Mouse (Mus musculus) fibroblast of lung, adult 2 months (primary cell): ENCODE data around the gene Smox.
"Not testable (repeated sequence)": the region's sequence is repeated elsewhere in the genome, so short reads cannot be mapped to it uniquely, and the experiment has no call there.

Experiments
- DNase-seq: peaks from one replicate; pipeline ENCODE4 v3.0.0-alpha.2; 2011; ENCODE audit warnings: low read depth

Smox gene

DNA sequence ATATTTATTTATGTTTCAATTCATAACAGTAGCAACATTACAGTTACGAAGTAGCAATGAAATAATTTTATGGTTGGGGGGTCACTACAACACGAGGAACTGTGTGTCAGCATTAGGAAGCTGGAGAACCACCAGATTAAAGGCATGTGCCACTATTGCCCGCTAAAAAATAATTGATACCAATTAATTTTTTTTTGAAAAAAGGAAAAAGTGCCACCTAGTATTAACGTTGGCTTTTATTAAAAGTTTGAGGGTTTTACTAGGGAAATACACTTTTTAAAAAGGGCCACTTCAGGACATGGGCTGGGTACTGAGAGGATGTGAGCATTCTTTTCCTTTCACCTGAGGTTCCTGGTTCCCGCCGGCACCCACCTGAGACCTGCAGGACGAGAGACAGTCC is at the start of gene Smox:
Gene Smox, plus strand, starts transcription at position 301 of the 400 bp plus-strand sequence.
- no peak for DNase-seq

DNA sequence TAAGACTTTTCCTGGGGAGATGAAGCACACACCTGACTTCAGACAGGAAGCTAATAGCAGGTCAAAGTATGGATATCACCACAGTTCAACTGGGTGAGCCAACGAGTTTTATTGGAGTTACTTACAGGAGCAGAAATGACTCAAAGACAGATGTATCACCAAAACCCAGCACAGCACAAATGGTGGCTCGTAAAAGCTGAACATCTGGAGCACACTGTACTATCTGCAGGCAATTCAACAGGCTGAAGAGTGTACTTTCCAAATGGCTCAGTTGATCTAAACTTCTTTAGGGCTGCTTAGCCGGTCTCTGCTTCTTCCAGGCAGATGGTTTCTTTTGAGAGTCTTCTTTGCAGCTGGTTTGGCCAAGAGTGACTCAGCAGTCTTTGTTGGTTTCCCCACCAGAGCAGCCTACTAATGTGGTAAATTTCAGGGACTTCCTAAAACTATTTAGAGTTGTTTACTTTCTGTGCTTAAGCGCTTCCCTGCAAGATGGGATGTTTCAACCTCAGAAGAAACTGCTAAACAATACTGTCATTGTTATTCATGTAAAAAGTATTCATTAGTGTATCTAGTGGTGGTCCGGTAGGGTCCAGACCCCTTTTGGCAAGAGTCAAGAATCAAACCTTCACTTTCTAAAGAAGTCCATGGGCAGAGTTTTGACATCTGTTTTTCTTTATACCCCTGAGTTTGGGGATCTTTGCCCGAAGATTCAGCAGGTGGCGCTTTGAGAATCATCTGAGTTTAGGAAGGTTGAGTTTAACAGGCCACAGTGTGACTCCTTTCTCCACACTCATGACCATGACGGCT is 48.0 kb upstream of the Smox start:
- DNase-seq, result no peak

DNA sequence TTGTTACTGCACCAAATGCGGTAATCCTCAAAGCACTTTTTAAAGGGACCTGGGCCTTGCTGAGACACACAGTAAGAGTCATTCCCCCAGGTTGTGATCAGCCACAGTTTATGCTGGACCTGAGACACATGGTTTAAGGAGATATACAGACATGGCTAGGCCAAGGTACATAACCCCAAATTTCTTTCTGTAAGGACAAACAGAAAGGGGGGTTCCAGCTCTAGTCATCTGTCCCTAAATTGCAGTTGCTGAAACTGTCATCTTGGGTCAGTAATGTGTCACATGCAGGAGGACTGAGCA is 47.5 kb upstream of the Smox start:
- DNase-seq, result no peak

DNA sequence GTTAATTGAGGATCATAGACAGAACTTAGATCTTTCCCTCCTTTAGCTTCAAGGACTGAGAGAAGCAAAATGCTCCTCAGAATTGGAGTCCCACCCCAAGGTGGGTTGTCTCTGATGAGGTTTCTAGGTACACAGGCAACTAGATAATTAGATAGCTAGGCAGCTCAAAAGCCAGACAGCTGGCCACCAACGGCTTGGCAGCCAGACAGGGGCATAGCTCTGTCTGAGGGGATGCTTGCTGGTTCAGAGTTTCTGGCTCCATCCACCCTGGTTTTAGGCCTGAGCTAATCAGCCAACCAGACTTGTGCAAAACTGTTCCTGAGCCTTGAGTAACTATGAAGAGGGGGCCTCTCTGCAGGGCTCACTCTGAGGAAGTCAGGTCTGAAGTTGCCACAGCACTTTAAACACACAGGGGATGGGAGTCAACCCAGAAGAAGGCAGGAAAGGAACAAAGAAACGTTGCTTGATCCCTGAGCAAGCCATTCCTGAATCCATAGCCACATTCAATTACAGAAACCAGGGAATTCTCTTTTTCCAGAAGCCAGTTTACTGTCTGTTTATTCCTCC is 44.8 kb upstream of the Smox start:
- no peak for DNase-seq

DNA sequence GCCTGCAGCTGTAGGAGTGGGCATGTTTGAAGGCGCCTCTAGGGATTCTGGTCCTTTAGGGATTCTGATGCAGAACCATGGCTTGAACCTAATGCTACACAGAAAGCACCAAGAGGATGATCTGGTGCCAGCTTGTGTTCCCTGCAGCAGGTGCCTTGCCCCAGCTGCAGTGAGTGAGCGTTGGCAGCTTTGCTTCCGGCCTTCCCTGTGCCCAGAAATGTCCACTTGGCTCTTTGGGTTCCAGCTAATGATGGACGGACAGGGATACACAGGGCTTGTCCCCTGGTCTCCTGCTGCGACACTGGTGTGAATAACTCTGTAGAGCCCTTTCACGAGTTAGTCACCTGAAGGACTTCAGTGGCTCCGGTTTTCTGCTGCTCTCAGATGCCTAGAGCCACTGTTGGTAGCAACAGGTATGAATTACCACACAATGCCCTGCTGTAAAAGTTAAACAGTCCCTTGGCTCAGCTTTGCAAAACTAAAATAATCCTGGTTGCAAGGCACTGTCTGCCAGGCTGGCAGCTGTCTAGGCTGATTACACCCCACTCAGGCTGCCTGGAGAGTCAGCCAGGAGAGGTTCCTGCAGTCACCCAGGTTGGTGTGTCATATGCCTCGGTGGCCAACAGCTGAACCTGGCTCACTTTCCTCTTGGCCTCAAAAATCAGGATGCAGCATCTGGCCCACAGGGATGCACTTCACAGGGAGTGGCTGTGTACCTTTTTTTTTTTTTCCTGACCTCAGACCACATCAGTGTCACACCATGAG is 43.5 kb upstream of the Smox start:
- no peak for DNase-seq

DNA sequence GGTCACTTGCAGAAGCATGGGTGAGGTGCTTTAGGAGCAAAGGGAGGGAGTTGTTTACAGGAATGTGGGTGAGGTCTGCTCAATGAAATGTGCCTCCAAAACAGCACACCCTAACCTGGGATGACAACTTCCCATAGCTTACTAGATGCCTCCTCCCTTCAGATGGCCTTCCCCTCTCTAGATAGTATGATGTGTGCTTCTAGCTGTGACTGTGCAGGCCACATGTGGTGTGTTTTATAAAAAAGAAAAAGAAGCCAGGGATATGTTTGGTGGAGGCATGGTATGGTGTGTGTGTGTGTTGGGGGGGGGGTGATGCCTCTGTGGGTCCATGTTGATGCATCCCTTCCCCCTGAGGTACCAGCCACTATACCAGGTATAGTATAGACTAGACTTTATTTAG is 42.9 kb upstream of the Smox start:
- no peak for DNase-seq

DNA sequence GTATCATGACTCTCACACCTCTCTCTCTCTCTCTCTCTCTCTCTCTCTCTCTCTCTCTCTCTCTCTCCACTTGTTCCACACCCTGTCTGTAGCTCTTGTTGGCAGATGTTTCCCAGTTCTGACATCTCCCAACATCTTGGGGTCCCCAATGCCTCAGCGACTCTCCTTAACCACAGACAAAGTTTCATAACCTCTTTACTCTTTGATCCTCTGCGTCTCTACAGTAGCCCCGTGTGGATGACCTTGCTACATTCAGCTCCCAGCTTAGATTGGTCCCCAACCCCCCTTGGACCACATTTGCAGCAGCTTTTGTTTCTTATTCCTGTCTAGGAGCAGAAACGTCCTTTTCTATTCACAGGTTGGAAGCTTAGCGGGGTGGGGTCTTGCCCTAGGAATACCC is 41.6 kb upstream of the Smox start:
- no peak for DNase-seq

DNA sequence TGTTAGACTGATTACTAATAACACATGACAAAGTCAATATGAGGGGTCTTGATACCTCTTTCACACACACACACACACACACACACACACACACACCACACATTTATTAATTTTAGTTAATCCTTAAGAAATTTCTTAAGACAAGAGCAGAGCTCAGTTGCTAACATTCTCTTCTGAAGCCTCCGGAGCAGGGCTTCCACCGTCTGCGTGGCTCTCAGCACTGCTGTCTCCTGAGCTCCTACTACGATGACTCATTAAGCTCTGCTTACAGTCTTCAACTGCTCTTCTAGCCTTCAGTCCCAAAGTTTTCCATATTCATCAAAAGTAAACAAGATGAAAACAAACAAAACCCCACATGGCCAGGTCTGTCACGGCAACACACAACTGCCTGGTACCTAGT is 40.8 kb upstream of the Smox start:
- DNase-seq, result no peak

DNA sequence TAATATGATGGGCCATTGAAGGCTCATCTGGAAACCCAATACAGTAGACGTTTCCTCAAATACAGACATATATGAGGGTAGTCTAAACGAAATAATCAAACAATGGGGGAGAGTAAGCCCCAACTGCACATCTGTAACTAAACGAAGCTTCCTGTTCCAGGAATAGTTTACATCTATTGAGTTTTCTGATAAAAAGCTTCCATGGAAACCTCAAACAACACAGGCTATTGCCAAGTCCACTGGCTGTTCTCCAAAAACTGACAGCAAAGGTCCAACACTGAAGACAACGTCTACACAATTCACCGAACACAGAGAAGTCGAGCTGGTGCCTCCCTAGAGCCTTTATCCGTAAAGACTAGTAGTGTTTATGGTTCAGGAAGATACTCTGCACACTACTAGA is 33.6 kb upstream of the Smox start:
- no peak for DNase-seq

DNA sequence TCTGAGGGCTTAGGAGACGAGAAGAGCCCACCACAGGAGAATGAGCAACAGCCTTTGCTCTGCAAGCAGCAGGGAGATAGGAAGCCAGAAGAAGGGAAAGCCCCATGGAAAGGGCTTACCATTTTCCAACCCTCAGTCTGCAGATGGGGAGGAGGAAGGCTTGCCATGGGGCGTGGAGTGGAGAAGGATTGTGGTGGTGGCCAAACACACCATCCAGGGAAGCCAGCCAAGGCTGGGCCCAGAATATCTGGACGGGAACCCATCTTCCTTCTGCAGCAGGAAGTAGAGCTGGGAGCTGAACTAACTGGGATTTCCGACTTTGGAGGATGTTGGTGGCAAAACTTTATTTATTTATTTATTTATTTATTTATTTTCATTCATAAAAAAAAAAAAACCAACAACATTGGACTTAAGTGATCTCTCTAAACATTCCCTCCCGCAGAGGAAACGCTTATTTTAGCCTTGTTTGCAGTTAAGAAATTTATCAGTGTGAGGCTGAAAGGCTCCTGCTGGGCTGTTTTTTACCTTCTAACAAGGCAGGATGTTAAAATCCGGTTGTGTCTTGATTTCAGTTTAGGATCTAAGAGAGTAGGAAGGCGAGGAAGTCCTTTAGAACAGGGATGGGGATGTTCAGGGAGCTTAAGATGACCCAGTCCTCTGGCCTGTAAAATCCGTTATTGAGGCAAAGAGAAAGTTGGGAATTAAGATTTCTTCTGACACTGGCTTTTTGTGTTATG is 30.2 kb upstream of the Smox start:
- no peak for DNase-seq

DNA sequence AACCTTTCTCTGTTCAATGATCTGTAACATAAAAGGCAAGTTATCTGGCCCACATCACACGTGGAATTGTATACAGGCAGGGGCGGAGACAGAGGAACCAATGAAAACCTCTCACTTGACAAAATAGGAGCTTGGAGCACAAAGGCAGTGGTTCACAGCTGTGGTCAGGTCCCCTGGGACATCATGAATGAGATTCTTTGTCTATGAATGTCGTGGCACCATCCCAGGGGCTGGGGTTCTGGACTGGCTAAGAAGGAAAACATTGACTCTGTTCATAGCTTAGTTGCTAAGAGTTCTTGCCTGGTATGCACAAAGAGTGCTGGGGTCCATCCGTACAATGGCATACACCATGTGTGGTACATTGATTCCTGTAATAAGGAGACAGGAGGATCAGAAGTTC is 28.3 kb upstream of the Smox start:
- no peak for DNase-seq

DNA sequence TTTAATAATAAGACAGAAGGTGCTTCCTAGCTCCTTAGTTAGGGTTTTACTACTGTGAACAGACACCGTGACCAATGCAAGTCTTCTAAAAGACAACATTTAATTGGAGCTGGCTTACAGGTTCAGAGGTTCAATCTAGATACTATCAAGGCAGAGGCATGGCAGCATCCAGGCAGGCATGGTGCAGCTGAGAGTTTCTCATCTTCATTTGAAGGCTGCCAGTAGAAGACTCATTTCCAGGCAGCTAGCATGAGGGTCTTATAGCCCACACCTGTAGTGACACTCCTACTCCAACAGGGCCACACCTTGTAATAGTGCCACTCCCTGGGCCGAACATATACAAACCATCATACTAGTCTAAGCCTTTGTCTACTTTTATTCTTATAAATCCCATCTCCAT is 27.1 kb upstream of the Smox start:
- DNase-seq, result no peak

DNA sequence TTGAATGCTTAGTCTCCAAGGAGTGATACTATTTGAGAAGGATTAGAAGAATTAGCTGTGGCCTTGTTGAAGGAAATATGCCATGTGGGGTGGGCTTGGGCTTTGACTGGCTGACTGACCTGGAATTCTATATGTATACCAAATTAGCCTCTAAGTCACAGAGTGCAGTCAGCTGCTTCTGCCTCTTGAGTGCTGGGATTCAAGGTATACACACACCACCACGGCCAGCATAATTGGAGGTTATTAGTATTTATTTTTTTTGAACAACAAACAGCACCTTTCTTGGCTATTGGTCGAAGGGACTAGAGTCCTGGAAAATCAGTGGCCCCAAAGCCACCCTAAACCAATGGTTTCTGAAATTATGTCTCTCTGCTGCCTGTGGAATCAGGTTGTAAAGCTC is 24.6 kb upstream of the Smox start:
- DNase-seq, result no peak

DNA sequence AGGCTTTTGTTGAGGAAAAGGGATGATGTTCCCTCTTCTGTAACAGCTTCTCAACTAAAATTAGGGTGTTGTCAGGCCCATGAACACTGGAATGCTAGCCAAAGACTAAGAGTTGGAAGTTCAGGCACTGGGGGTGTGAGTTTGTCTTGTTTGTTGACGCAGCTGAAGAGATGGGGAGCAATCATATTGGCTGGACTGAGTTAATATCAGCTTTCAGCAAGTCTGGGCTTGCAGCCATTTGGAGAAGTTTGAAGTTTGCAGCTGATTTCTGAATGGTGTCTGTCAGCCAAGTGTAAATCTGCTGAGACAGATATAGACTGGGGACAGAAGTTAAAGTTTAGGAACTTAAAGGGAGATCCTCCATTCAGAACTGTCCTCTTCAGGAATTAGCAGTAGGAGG is 21.4 kb upstream of the Smox start:
- DNase-seq, result no peak

DNA sequence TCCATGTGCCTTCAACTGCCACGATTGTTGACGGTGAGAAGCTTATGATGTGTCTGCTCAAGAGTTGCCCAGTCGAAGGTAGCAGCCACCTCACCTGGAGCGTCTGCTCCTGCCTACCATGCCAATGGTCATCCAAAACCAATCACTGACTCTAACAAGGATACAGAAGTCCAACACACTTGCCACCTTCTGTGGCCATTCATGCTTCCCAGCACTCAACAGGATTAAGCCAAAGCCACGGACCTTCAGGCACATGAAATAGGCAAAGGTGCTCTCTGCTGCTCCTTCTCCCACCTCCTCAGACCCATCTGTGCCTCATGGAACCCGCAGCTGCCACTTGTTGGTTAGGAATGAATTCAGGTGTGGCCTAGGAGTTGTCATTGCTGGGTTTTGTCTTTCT is 17.5 kb upstream of the Smox start:
- no peak for DNase-seq

DNA sequence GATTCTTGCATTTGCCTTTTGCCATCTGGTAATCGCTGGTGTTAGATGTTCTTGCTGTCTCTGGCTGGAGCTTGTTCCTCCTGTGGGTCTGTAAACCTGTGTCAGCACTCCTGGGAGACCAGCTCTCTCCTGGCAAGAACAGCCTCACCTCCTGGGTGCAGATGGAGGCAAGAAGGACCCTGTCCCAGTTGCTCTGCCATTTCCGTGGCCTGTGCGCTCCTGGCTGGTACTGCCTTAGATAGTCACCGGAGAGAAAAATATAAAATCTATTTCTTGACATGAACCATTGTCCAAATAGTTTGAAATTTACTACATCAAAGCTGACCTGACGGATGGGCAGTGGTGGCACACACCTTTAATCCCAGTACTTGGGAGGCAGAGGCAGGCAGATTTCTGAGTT is 14.2 kb upstream of the Smox start:
- not testable (repeated sequence) for DNase-seq

DNA sequence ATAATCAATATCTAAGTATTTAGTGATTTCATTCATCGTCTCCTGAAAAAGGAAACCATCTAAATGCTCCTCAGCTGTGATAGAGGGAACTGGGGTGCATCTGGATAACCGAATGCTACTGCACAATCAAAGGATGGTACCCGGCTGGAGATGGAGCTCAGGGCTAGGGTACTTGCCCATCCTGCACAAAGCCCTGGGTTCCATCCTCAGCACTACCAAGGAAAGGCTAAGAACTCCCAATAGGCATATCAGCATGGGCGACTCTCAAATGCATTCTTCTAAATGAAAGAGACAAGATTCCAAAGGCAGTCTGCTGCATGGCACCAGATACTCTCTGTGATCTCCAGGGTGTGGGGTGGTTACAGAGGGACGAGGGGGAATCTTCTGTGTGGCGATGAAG is 13.4 kb upstream of the Smox start:
- DNase-seq, result no peak

DNA sequence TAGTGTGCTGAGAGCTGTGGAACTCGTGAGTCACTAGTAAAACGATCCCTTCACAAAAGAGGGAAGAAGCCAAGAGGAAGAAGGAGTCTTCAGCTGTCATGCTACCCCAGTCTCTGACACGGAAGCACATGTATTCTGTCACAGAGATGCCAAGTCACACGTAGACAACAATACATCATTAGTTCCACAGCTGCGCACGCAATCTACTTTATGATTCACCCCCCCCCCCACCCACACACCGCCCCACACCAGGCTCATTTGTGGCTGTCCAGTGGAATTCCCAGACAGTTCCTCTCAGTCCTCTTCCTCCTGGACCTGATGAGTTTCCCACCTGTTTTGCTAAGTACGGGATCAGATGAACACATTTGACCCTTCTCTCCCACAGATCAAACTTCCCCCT is 12.9 kb upstream of the Smox start:
- no peak for DNase-seq

DNA sequence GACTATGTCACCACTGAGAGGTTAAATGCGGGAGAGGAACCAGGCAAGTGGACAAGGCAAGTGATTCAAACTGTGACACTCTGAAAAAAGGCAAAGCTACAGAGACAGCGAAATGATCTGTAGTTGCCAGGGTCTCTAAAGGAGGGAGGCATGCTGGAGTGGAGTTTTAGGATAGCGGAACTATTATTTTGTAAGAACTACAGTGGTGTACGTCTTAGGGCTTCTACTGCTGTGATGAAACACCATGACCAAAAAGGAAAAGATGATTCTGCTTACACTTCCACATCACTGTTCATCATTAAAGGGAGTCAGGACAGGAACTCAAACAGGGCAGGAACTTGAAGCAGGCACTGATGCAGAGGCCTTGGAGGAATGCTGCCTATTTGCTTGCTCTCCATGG is 12.4 kb upstream of the Smox start:
- no peak for DNase-seq

DNA sequence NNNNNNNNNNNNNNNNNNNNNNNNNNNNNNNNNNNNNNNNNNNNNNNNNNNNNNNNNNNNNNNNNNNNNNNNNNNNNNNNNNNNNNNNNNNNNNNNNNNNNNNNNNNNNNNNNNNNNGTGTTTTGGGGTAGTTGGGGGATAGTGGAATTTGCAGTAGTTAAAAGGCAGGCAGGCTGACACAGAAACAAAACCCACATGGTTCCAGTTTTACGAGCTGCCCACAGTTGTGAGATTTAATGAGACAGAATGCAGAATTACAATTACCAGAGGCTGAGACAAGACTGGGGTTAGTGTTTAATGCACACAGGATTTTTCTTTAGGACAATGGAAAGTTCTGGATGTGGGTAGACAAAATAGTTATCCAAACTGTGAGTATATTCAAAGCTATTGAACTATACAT is 9.6 kb upstream of the Smox start:
- no peak for DNase-seq

DNA sequence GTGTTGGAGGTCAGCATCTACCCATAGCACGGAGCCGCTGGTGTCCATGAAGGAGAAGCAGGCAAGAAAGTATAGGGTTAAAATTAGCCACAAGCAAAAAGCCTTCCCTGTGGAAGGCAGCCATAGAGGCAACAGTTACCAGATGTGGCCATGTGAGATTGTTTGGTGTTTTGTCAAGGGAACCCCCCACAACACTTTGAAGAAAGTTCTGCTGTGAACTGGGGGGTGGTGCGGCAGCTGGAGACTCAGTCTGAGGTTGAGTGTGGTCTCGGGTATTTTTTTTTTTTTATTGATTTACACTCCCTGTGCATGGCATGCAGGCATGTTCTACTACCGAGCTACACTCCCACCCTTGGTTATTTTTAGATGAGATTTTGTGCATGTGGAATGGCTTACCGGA is 8.8 kb upstream of the Smox start:
- no peak for DNase-seq

DNA sequence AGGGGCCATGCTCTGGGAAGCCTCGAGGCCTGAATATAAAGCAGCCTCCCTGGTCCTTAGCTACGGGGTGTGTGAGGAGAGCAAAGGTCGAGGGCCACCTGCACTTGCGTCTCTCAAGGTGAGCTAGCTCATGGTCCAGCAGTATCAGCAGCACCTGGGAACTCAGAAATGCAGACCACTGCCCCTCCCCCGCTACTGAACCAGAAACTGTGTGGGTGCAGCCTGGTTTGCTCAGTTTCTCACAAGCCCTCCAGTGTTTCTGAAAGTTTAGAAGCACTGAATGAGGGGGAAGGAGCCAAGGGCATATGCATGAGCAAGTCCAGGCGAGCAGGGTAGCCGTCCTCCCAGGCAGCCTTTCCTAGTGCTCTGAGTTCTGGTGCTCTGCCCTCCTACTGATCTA is 7.7 kb upstream of the Smox start:
- no peak for DNase-seq

DNA sequence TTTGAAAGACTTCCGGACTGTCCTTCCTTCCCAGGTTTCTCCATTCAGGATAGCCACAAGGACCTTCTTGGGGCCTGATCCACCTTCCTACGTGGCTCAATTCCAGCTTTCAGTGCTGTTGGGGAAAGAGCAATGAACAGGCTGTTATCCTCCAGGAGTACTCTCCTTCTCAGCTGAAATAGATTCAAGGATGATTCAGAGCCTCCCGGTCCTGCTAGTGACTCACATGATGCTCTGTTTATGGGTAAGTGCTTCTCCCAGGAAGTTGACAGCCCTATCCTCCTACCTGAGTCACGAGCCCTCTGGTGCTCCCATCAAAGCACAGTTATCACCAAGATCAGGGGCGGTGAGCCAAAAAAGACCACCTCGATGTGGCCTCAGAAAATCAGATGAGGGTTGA is 7.1 kb upstream of the Smox start:
- no peak for DNase-seq
